Mouse (Mus musculus): ENCODE data around the gene Nop10. TPM values are rescaled to one million over a fixed set of nuclear protein-coding genes. Genes with fewer than 3 reads are reported as not detected.
"Not testable (repeated sequence)": the region's sequence is repeated elsewhere in the genome, so short reads cannot be mapped to it uniquely, and the experiment has no call there.

Gene Nop10
- polyA plus RNA-seq, 1 experiment from 2014 or later = 196 TPM

GRCm38 (mm10) chr2:112266780-112267179 lies 5.1 kb downstream of the Nop10 start:
- Histone ChIP-seq H3K4me2 (peak overlapping the region; percentile 89), H3K27ac (no peak overlapping the region), H3K4me1 (peaks cover 53% of the 10 kb centered on the region), H3K27me3 (no peaks in the 10 kb centered on the region), H3K4me3 (peak overlapping the region; percentile 68), H3K9ac (peak overlapping the region; percentile 83), H3K36me3 (ENCODE audit: poor library complexity, severe bottlenecking) (no peaks in the 10 kb centered on the region), H3K9me3 (replicated peaks) (no peaks in the 10 kb centered on the region)
- WGBS = 58% methylated on average over 10 of the region's 10 CpGs
- ATAC-seq = no peak

- H3K4me2 ChIP-seq = peak overlapping the region; percentile 89
- no peak for ATAC-seq
- H3K9ac ChIP-seq = no peak overlapping the region
- H3K4me3 ChIP-seq = peak overlapping the region; percentile 68
- H3K36me3 ChIP-seq (ENCODE audit: poor library complexity, severe bottlenecking) = no peaks in the 10 kb centered on the region
- no peaks in the 10 kb centered on the region for H3K9me3 ChIP-seq (replicated peaks)
- 76% methylated on average over 8 of the region's 8 CpGs for WGBS
- no peak overlapping the region for H3K27ac ChIP-seq
- H3K27me3 ChIP-seq = no peaks in the 10 kb centered on the region
- H3K4me1 ChIP-seq = peaks cover 49% of the 10 kb centered on the region
Measured at GRCm38 (mm10) chr2:112267547-112268269, 6.0 kb downstream of the Nop10 start.

GRCm38 (mm10) chr2:112270011-112270410 lies 8.3 kb downstream of the Nop10 start:
- WGBS = 85% methylated on average over 2 of the region's 2 CpGs
- Histone ChIP-seq H3K36me3 (ENCODE audit: poor library complexity, severe bottlenecking) (no peaks in the 10 kb centered on the region), H3K27ac (no peak overlapping the region), H3K4me2 (peak overlapping the region; percentile 8; the same call in 1 of the 2 replicates), H3K9ac (no peak overlapping the region), H3K4me3 (no peak overlapping the region), H3K9me3 (replicated peaks) (no peaks in the 10 kb centered on the region), H3K27me3 (no peaks in the 10 kb centered on the region), H3K4me1 (peaks cover 38% of the 10 kb centered on the region)
- ATAC-seq = no peak

- no peaks in the 10 kb centered on the region for H3K9me3 ChIP-seq (replicated peaks)
- H3K4me2 ChIP-seq = no peak overlapping the region
- no peak overlapping the region for H3K4me3 ChIP-seq
- H3K36me3 ChIP-seq (ENCODE audit: poor library complexity, severe bottlenecking) = no peaks in the 10 kb centered on the region
- H3K9ac ChIP-seq = no peak overlapping the region
- WGBS = 98% methylated on average over 2 of the region's 2 CpGs
- H3K27ac ChIP-seq = no peak overlapping the region
- H3K4me1 ChIP-seq = peaks cover 18% of the 10 kb centered on the region
- H3K27me3 ChIP-seq = no peaks in the 10 kb centered on the region
- ATAC-seq = no peak
Measured at GRCm38 (mm10) chr2:112272909-112273308, 11.2 kb downstream of the Nop10 start.

- no peaks in the 10 kb centered on the region for H3K9me3 ChIP-seq (replicated peaks)
- H3K4me1 ChIP-seq = peaks cover 14% of the 10 kb centered on the region
- ATAC-seq = no peak
- no peak overlapping the region for H3K4me2 ChIP-seq
- H3K4me3 ChIP-seq = no peak overlapping the region
- no peaks in the 10 kb centered on the region for H3K36me3 ChIP-seq (ENCODE audit: poor library complexity, severe bottlenecking)
- no peak overlapping the region for H3K9ac ChIP-seq
- 91% methylated on average over 6 of the region's 6 CpGs for WGBS
- no peak overlapping the region for H3K27ac ChIP-seq
- H3K27me3 ChIP-seq = no peaks in the 10 kb centered on the region
Measured at GRCm38 (mm10) chr2:112273474-112273873, 11.7 kb downstream of the Nop10 start.

GRCm38 (mm10) chr2:112276870-112277269 lies 15.1 kb downstream of the Nop10 start:
- Histone ChIP-seq H3K9ac (no peak overlapping the region), H3K4me3 (no peak overlapping the region), H3K4me2 (no peak overlapping the region), H3K4me1 (no peaks in the 10 kb centered on the region), H3K27ac (no peak overlapping the region), H3K9me3 (replicated peaks) (no peaks in the 10 kb centered on the region), H3K36me3 (ENCODE audit: poor library complexity, severe bottlenecking) (no peaks in the 10 kb centered on the region), H3K27me3 (no peaks in the 10 kb centered on the region)
- ATAC-seq = no peak
- WGBS = 93% methylated on average over 3 of the region's 3 CpGs

GRCm38 (mm10) chr2:112282846-112283245 lies 21.1 kb downstream of the Nop10 start:
- Histone ChIP-seq H3K4me2 (no peak overlapping the region), H3K4me3 (no peak overlapping the region), H3K9ac (no peak overlapping the region), H3K27ac (no peak overlapping the region), H3K9me3 (replicated peaks) (no peaks in the 10 kb centered on the region), H3K27me3 (no peaks in the 10 kb centered on the region), H3K36me3 (ENCODE audit: poor library complexity, severe bottlenecking) (no peaks in the 10 kb centered on the region), H3K4me1 (peaks cover 13% of the 10 kb centered on the region)
- ATAC-seq = no peak
- WGBS = 93% methylated on average over 1 of the region's 1 CpGs

GRCm38 (mm10) chr2:112284363-112285030 lies 22.8 kb downstream of the Nop10 start:
- peak; percentile 92 for ATAC-seq
- Histone ChIP-seq H3K4me2 (peak overlapping the region; percentile 86), H3K27me3 (no peaks in the 10 kb centered on the region), H3K36me3 (ENCODE audit: poor library complexity, severe bottlenecking) (no peaks in the 10 kb centered on the region), H3K4me3 (peak overlapping the region; percentile 49), H3K9ac (peak overlapping the region; percentile 71), H3K9me3 (replicated peaks) (no peaks in the 10 kb centered on the region), H3K4me1 (peaks cover 13% of the 10 kb centered on the region), H3K27ac (no peak overlapping the region)
- under 1% methylated on average over 21 of the region's 21 CpGs for WGBS

GRCm38 (mm10) chr2:112285031-112285390 lies 23.3 kb downstream of the Nop10 start:
- Histone ChIP-seq H3K36me3 (ENCODE audit: poor library complexity, severe bottlenecking) (no peaks in the 10 kb centered on the region), H3K9me3 (replicated peaks) (no peaks in the 10 kb centered on the region), H3K4me3 (peak overlapping the region; percentile 49), H3K4me1 (peaks cover 13% of the 10 kb centered on the region), H3K4me2 (peak overlapping the region; percentile 86), H3K27me3 (no peaks in the 10 kb centered on the region), H3K9ac (peak overlapping the region; percentile 71; the same call in 1 of the 2 replicates), H3K27ac (no peak overlapping the region)
- no peak for ATAC-seq
- WGBS = 56% methylated on average over 6 of the region's 6 CpGs

GRCm38 (mm10) chr2:112286062-112286461 lies 24.3 kb downstream of the Nop10 start:
- not testable (repeated sequence) for H3K9ac ChIP-seq; H3K4me3 ChIP-seq; H3K27me3 ChIP-seq; H3K36me3 ChIP-seq (ENCODE audit: poor library complexity, severe bottlenecking); H3K9me3 ChIP-seq (replicated peaks); H3K4me2 ChIP-seq; H3K27ac ChIP-seq; ATAC-seq
- 97% methylated on average over 1 of the region's 1 CpGs for WGBS
- peaks cover 13% of the 10 kb centered on the region for H3K4me1 ChIP-seq

GRCm38 (mm10) chr2:112287059-112287458 lies 25.3 kb downstream of the Nop10 start:
- Histone ChIP-seq H3K4me3 (no peak overlapping the region), H3K36me3 (ENCODE audit: poor library complexity, severe bottlenecking) (no peaks in the 10 kb centered on the region), H3K27ac (no peak overlapping the region), H3K4me2 (no peak overlapping the region), H3K27me3 (no peaks in the 10 kb centered on the region), H3K9ac (no peak overlapping the region), H3K4me1 (peaks cover 13% of the 10 kb centered on the region), H3K9me3 (replicated peaks) (no peaks in the 10 kb centered on the region)
- no peak for ATAC-seq
- 60% methylated on average over 4 of the region's 4 CpGs for WGBS

- Histone ChIP-seq H3K36me3 (ENCODE audit: poor library complexity, severe bottlenecking) (no peaks in the 10 kb centered on the region), H3K4me1 (peaks cover 8% of the 10 kb centered on the region), H3K27me3 (no peaks in the 10 kb centered on the region), H3K4me3 (no peak overlapping the region), H3K9ac (no peak overlapping the region), H3K27ac (no peak overlapping the region), H3K9me3 (replicated peaks) (no peaks in the 10 kb centered on the region), H3K4me2 (no peak overlapping the region)
- ATAC-seq = no peak
- 93% methylated on average over 3 of the region's 3 CpGs for WGBS
Measured at GRCm38 (mm10) chr2:112289507-112289906, 27.8 kb downstream of the Nop10 start.
